Mouse (Mus musculus) activated CD4-positive, CD25-positive, alpha-beta regulatory T cell, adult 4 months (primary cell): Measurements from ENCODE around the gene Baz2a. TPM values are rescaled to one million over a fixed set of nuclear protein-coding genes. Genes with fewer than 3 reads are reported as not detected.

Source experiments
- polyA plus RNA-seq, 2 experiments: library from polyadenylated mRNA; unstranded; fragments of 100-300 nt; shearing (Covaris generic); gene quantifications; one replicate each; pipeline ENCODE4 v1.2.1; 2017

Gene Baz2a
- polyA plus RNA-seq, 2 experiments from 2014 or later = 44.1 to 53.3 TPM

Other genes starting within 250 kb of the Baz2a start
- not detected for gene Rdh19, start 241.6 kb upstream of the Baz2a start, polyA plus RNA-seq
- not detected for gene Rdh16f2, start 225.1 kb upstream of the Baz2a start, polyA plus RNA-seq
- gene Rdh7, start 202.8 kb upstream of the Baz2a start, polyA plus RNA-seq = not detected
- gene Sdr9c7, start 193.1 kb upstream of the Baz2a start, polyA plus RNA-seq = not detected
- gene Hsd17b6, start 84.0 kb upstream of the Baz2a start, polyA plus RNA-seq = not detected
- 10 to 100 TPM; 26.5 to 37.8 TPM for gene Prim1, start 76.4 kb upstream of the Baz2a start, polyA plus RNA-seq
- 1,000 to 10,000 TPM; 1,124 to 1,330 TPM for gene Naca, start 56.0 kb upstream of the Baz2a start, polyA plus RNA-seq
- gene Ptges3, start 32.6 kb upstream of the Baz2a start, polyA plus RNA-seq = 100 to 1,000 TPM; 194 to 285 TPM
- 100 to 1,000 TPM; 413 to 469 TPM for gene Atp5b, start 8.3 kb upstream of the Baz2a start, polyA plus RNA-seq
- 10 to 100 TPM; 20.9 to 25.0 TPM for gene Rbms2, start 88.7 kb downstream of the Baz2a start, polyA plus RNA-seq
- gene Gls2, start 102.9 kb downstream of the Baz2a start, polyA plus RNA-seq = under 1 TPM in 1 of 2 experiments, not detected in 1; 0.26 TPM
- gene Spryd4, start 120.2 kb downstream of the Baz2a start, polyA plus RNA-seq = 10 to 100 TPM; 13.3 to 15.6 TPM
- gene Mip, start 134.3 kb downstream of the Baz2a start, polyA plus RNA-seq = not detected
- 10 to 100 TPM; 23.7 to 35.9 TPM for gene Timeless, start 140.5 kb downstream of the Baz2a start, polyA plus RNA-seq
- not detected for gene Apon, start 162.5 kb downstream of the Baz2a start, polyA plus RNA-seq
- gene Apof, start 177.1 kb downstream of the Baz2a start, polyA plus RNA-seq = not detected
- gene Stat2, start 179.0 kb downstream of the Baz2a start, polyA plus RNA-seq = 10 to 100 TPM; 45.6 to 66.1 TPM
- gene Il23a, start 207.2 kb downstream of the Baz2a start, polyA plus RNA-seq = not detected
- 10 to 100 TPM; 18.9 to 21.1 TPM for gene Pan2, start 211.8 kb downstream of the Baz2a start, polyA plus RNA-seq
- 100 to 1,000 TPM in 1 of 2 experiments, 10 to 100 TPM in 1; 96.7 to 115 TPM for gene Cnpy2, start 230.9 kb downstream of the Baz2a start, polyA plus RNA-seq
- 100 to 1,000 TPM; 145 to 149 TPM for gene Cs, start 246.2 kb downstream of the Baz2a start, polyA plus RNA-seq